ENCODE assay signal across 12 mouse cellular contexts in the genomic region with DNA sequence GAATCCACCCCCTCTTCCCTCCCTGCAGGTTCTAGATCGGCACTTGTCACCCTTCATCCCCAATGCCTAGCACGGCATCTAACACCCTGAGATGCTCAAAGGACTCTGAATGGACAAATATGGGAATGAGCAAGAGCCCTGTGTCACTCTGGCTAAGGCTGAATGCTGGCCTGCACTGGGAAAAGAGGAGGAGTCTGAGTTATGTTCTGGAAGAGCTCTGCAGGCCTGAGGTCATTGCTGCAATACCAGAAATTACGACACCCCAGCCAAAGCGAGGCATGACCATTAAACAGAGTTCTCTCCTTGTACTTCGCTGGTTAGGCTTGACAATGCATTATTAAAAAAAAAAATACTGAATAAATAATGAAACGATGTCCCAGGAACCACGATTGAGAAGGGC.
DNase-seq lines count a peak whose midpoint lies in the region; ATAC-seq and TF ChIP-seq lines count a peak whose summit lies in the region.
"Had no signal": no experiment of that assay in that cellular context is flagged by ENCODE, and none has a peak within 500 bp of the region (broad histone marks: within the 10 kb centered on the region; RNA-seq: fewer than 3 reads in every experiment).

No protein-coding gene starts in this region.

- WGBS in liver, embryonic 14.5 days (ENCODE audit: insufficient replicate concordance) = 46% methylated on average over 7 of the region's 7 CpGs
- WGBS in stomach, embryonic 14.5 days = 74% methylated on average over 7 of the region's 7 CpGs
- WGBS in hindbrain, embryonic 11.5 days = 86% methylated on average over 7 of the region's 7 CpGs
- 85% methylated on average over 7 of the region's 7 CpGs for WGBS in embryonic facial prominence, embryonic 10.5 days
- WGBS in forebrain, embryonic 12.5 days = 82% methylated on average over 7 of the region's 7 CpGs

- no peaks in the 10 kb centered on the region for H3K27me3 ChIP-seq in liver, embryonic 14.5 days (ENCODE audit: control insufficient read depth, insufficient read depth, low read length)
- H3K27me3 ChIP-seq in stomach, embryonic 14.5 days (ENCODE audit: control insufficient read depth, insufficient read depth, low read length) = no peaks in the 10 kb centered on the region
- no peaks in the 10 kb centered on the region for H3K27me3 ChIP-seq in hindbrain, embryonic 11.5 days (ENCODE audit: control insufficient read depth, insufficient read depth, low read length)
- no peaks in the 10 kb centered on the region for H3K27me3 ChIP-seq in embryonic facial prominence, embryonic 10.5 days (replicated peaks; ENCODE audit: low read depth, poor library complexity, severe bottlenecking)
- no peaks in the 10 kb centered on the region for H3K27me3 ChIP-seq in forebrain, embryonic 12.5 days

- no peak overlapping the region for H3K9ac ChIP-seq in liver, embryonic 14.5 days (replicated peaks)
- no peak overlapping the region for H3K9ac ChIP-seq in stomach, embryonic 14.5 days (replicated peaks; ENCODE audit: low read depth, low read length)
- no peak overlapping the region for H3K9ac ChIP-seq in hindbrain, embryonic 11.5 days (ENCODE audit: low read depth, low read length)
- H3K9ac ChIP-seq in forebrain, embryonic 12.5 days = no peak overlapping the region

- no peak overlapping the region for H3K4me2 ChIP-seq in liver, embryonic 14.5 days (ENCODE audit: low read depth)
- no peak overlapping the region for H3K4me2 ChIP-seq in stomach, embryonic 14.5 days (replicated peaks; ENCODE audit: low read depth, low read length)
- H3K4me2 ChIP-seq in hindbrain, embryonic 11.5 days (replicated peaks; ENCODE audit: low read depth, low read length) = no peak overlapping the region
- no peak overlapping the region for H3K4me2 ChIP-seq in forebrain, embryonic 12.5 days

- H3K4me3 ChIP-seq in liver, embryonic 14.5 days (ENCODE audit: insufficient read depth in 1 of 2, low read depth in 2 of 2, low read length in 2 of 2) = no peak overlapping the region
- H3K4me3 ChIP-seq in stomach, embryonic 14.5 days (ENCODE audit: low read depth, low read length) = no peak overlapping the region
- H3K4me3 ChIP-seq in hindbrain, embryonic 11.5 days (ENCODE audit: low read depth, low read length) = no peak overlapping the region
- H3K4me3 ChIP-seq in embryonic facial prominence, embryonic 10.5 days = no peak overlapping the region
- H3K4me3 ChIP-seq in forebrain, embryonic 12.5 days (replicated peaks) = no peak overlapping the region

- no peak for TF ChIP-seq CTCF in liver, embryonic 14.5 days (IDR thresholded peaks at IDR 0.05; ENCODE audit: low read depth)

- TF ChIP-seq EP300 in liver, embryonic 14.5 days (IDR thresholded peaks at IDR 0.05; ENCODE audit: low read depth) = no peak

- peak; percentile 30 for DNase-seq in kidney, adult 9 months
- no peak for DNase-seq in kidney, adult 8-10 months
- peak in 2 of 3 experiments; percentile 17 to 22 for DNase-seq in liver, embryonic 14.5 days (ENCODE audit: low read depth in 3 of 3, low spot score in 3 of 3)
- DNase-seq in hindbrain, embryonic 11.5 days (ENCODE audit: low spot score) = no peak
- DNase-seq in embryonic facial prominence, embryonic 10.5 days (ENCODE audit: low spot score) = no peak
- DNase-seq: embryo, embryonic 11 days; thymus, postnatal 4 days had no signal

- ATAC-seq in granulocyte monocyte progenitor cell, adult 5-6 weeks (replicated peaks; ENCODE audit: poor library complexity, severe bottlenecking) = peak; percentile 93
- ATAC-seq in liver, embryonic 14.5 days (ENCODE audit: insufficient read depth) = no peak
- no peak for ATAC-seq in stomach, embryonic 14.5 days (ENCODE audit: insufficient number of reproducible peaks, insufficient read depth, low FRiP score, low read depth)
- ATAC-seq in hindbrain, embryonic 11.5 days (ENCODE audit: low FRiP score) = no peak
- ATAC-seq in forebrain, embryonic 12.5 days (ENCODE audit: low FRiP score) = no peak
- ATAC-seq: CD4-positive, CD25-positive, alpha-beta regulatory T cell, adult 4 months had no signal

- H3K9me3 ChIP-seq in liver, embryonic 14.5 days (ENCODE audit: control insufficient read depth, low read length) = no peaks in the 10 kb centered on the region
- no peaks in the 10 kb centered on the region for H3K9me3 ChIP-seq in stomach, embryonic 14.5 days (ENCODE audit: control insufficient read depth, low read depth, low read length)
- no peaks in the 10 kb centered on the region for H3K9me3 ChIP-seq in hindbrain, embryonic 11.5 days (ENCODE audit: control insufficient read depth, low read length)
- no peaks in the 10 kb centered on the region for H3K9me3 ChIP-seq in embryonic facial prominence, embryonic 10.5 days
- no peaks in the 10 kb centered on the region for H3K9me3 ChIP-seq in forebrain, embryonic 12.5 days

- H3K4me1 ChIP-seq in liver, embryonic 14.5 days (replicated peaks; ENCODE audit: control insufficient read depth in 2 of 2, insufficient read depth in 2 of 2, low read length in 1 of 2) = peaks cover 0 to 2% of the 10 kb centered on the region in 2 experiments; a peak in 2 of 4 replicates
- peaks cover 11% of the 10 kb centered on the region; the same call in 1 of the 2 replicates for H3K4me1 ChIP-seq in stomach, embryonic 14.5 days (ENCODE audit: control insufficient read depth, insufficient read depth, low read length)
- no peaks in the 10 kb centered on the region for H3K4me1 ChIP-seq in hindbrain, embryonic 11.5 days (replicated peaks; ENCODE audit: control insufficient read depth, insufficient read depth, low read length)
- peaks cover 5% of the 10 kb centered on the region for H3K4me1 ChIP-seq in embryonic facial prominence, embryonic 10.5 days
- no peaks in the 10 kb centered on the region for H3K4me1 ChIP-seq in forebrain, embryonic 12.5 days

- no peak overlapping the region for H3K27ac ChIP-seq in liver, embryonic 14.5 days
- H3K27ac ChIP-seq in stomach, embryonic 14.5 days (ENCODE audit: low read length) = peak overlapping the region; percentile 16; the same call in 1 of the 2 replicates
- H3K27ac ChIP-seq in hindbrain, embryonic 11.5 days (ENCODE audit: low read depth, low read length) = no peak overlapping the region
- no peak overlapping the region for H3K27ac ChIP-seq in embryonic facial prominence, embryonic 10.5 days (replicated peaks)
- H3K27ac ChIP-seq in forebrain, embryonic 12.5 days = no peak overlapping the region
- H3K27ac ChIP-seq: macrophage had no signal

- H3K36me3 ChIP-seq in liver, embryonic 14.5 days (replicated peaks; ENCODE audit: control insufficient read depth, insufficient read depth, low read depth) = no peaks in the 10 kb centered on the region
- H3K36me3 ChIP-seq in stomach, embryonic 14.5 days (ENCODE audit: control insufficient read depth, insufficient read depth, low read length) = no peaks in the 10 kb centered on the region
- no peaks in the 10 kb centered on the region for H3K36me3 ChIP-seq in hindbrain, embryonic 11.5 days (ENCODE audit: control insufficient read depth, insufficient read depth, low read length)
- no peaks in the 10 kb centered on the region for H3K36me3 ChIP-seq in embryonic facial prominence, embryonic 10.5 days (replicated peaks)
- no peaks in the 10 kb centered on the region for H3K36me3 ChIP-seq in forebrain, embryonic 12.5 days (replicated peaks)

Comparison
In these comparisons a context has a peak if more than half of its experiments do, and no peak if none do; other contexts are left out.
1. DNase-seq: peak in kidney, adult 9 months (single experiment) and liver, embryonic 14.5 days (2 of 3); none in kidney, adult 8-10 months (0 of 2), hindbrain, embryonic 11.5 days (single experiment) and embryonic facial prominence, embryonic 10.5 days (single experiment).